Mouse (Mus musculus): ENCODE results near the gene Spa17. TPM values are rescaled to one million over a fixed set of nuclear protein-coding genes. Genes with fewer than 3 reads are reported as not detected.

Spa17 gene
- total and polyA plus RNA-seq, 2 experiments: 0.13 to 0.55 TPM

- Histone ChIP-seq H3K27ac (replicated peaks; ENCODE audit: insufficient read depth, low read depth, low read length) (no peak overlapping the region), H3K27me3 (ENCODE audit: control insufficient read depth, insufficient read depth, low read length) (no peaks in the 10 kb centered on the region), H3K4me1 (ENCODE audit: control insufficient read depth, insufficient read depth, low read length) (no peaks in the 10 kb centered on the region), H3K36me3 (ENCODE audit: control insufficient read depth, insufficient read depth, low read length) (no peaks in the 10 kb centered on the region), H3K9ac (ENCODE audit: low read depth, low read length) (no peak overlapping the region), H3K4me3 (ENCODE audit: insufficient read depth, low read depth, low read length) (no peak overlapping the region), H3K79me2 (ENCODE audit: control insufficient read depth, insufficient read depth, low read length) (no peaks in the 10 kb centered on the region)
- DNase-seq (ENCODE audit: extremely low read depth, low read depth, low spot score): no peak
- WGBS: 98% methylated on average over 2 of the region's 2 CpGs
- no peak for TF ChIP-seq CTCF (IDR thresholded peaks at IDR 0.05; ENCODE audit: low read depth, low read length)
- TF ChIP-seq POLR2A (IDR thresholded peaks at IDR 0.05; ENCODE audit: extremely low read depth, insufficient read depth, low read length): no peak
These were observed 12.8 kb downstream of the Spa17 start for GRCm38 (mm10) chr9:37600538-37601205.

DNA sequence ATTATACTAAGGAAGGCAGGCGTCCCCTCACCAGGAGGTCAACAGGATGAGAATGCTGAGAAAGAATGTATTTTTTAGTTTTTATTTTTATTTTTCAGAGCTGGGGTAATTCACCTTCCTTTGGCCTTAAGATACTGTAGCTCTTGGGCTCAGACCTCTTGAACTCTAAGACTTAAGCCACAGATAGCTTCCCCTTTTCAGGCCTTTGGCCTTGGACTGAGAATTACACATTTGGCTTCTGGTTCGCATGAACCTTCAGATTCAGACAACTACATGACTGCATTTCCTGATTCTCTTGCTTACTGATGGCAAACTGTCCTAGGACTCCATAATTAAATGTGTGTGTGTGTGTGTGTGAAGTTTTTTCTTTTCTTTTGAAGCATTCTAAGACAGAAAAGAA, 14.9 kb downstream of the Spa17 start:
- no peak for DNase-seq (ENCODE audit: extremely low read depth, low read depth, low spot score)
- 94% methylated on average over 2 of the region's 2 CpGs for WGBS
- TF ChIP-seq CTCF (IDR thresholded peaks at IDR 0.05; ENCODE audit: low read depth, low read length): no peak
- TF ChIP-seq POLR2A (IDR thresholded peaks at IDR 0.05; ENCODE audit: extremely low read depth, insufficient read depth, low read length): no peak
- no peak overlapping the region for H3K4me3 ChIP-seq (ENCODE audit: insufficient read depth, low read depth, low read length)
- H3K36me3 ChIP-seq (ENCODE audit: control insufficient read depth, insufficient read depth, low read length): no peaks in the 10 kb centered on the region
- no peak overlapping the region for H3K27ac ChIP-seq (replicated peaks; ENCODE audit: insufficient read depth, low read depth, low read length)
- H3K27me3 ChIP-seq (ENCODE audit: control insufficient read depth, insufficient read depth, low read length): no peaks in the 10 kb centered on the region
- no peaks in the 10 kb centered on the region for H3K79me2 ChIP-seq (ENCODE audit: control insufficient read depth, insufficient read depth, low read length)
- no peaks in the 10 kb centered on the region for H3K4me1 ChIP-seq (ENCODE audit: control insufficient read depth, insufficient read depth, low read length)
- no peak overlapping the region for H3K9ac ChIP-seq (ENCODE audit: low read depth, low read length)

GRCm38 (mm10) chr9:37595570-37595969, 18.0 kb downstream of the Spa17 start:
- H3K79me2 ChIP-seq (ENCODE audit: control insufficient read depth, insufficient read depth, low read length): no peaks in the 10 kb centered on the region
- no peaks in the 10 kb centered on the region for H3K4me1 ChIP-seq (ENCODE audit: control insufficient read depth, insufficient read depth, low read length)
- H3K36me3 ChIP-seq (ENCODE audit: control insufficient read depth, insufficient read depth, low read length): no peaks in the 10 kb centered on the region
- 74% methylated on average over 1 of the region's 1 CpGs for WGBS
- TF ChIP-seq CTCF (IDR thresholded peaks at IDR 0.05; ENCODE audit: low read depth, low read length): no peak
- TF ChIP-seq POLR2A (IDR thresholded peaks at IDR 0.05; ENCODE audit: extremely low read depth, insufficient read depth, low read length): no peak
- no peaks in the 10 kb centered on the region for H3K27me3 ChIP-seq (ENCODE audit: control insufficient read depth, insufficient read depth, low read length)
- H3K9ac ChIP-seq (ENCODE audit: low read depth, low read length): no peak overlapping the region
- no peak overlapping the region for H3K4me3 ChIP-seq (ENCODE audit: insufficient read depth, low read depth, low read length)
- no peak overlapping the region for H3K27ac ChIP-seq (replicated peaks; ENCODE audit: insufficient read depth, low read depth, low read length)
- DNase-seq (ENCODE audit: extremely low read depth, low read depth, low spot score): no peak

GRCm38 (mm10) chr9:37593690-37594089, 19.8 kb downstream of the Spa17 start:
- H3K4me1 ChIP-seq (ENCODE audit: control insufficient read depth, insufficient read depth, low read length): no peaks in the 10 kb centered on the region
- H3K27me3 ChIP-seq (ENCODE audit: control insufficient read depth, insufficient read depth, low read length): no peaks in the 10 kb centered on the region
- H3K9ac ChIP-seq (ENCODE audit: low read depth, low read length): no peak overlapping the region
- no peak for DNase-seq (ENCODE audit: extremely low read depth, low read depth, low spot score)
- no peaks in the 10 kb centered on the region for H3K36me3 ChIP-seq (ENCODE audit: control insufficient read depth, insufficient read depth, low read length)
- no peaks in the 10 kb centered on the region for H3K79me2 ChIP-seq (ENCODE audit: control insufficient read depth, insufficient read depth, low read length)
- H3K27ac ChIP-seq (replicated peaks; ENCODE audit: insufficient read depth, low read depth, low read length): no peak overlapping the region
- 95% methylated on average over 3 of the region's 3 CpGs for WGBS
- no peak overlapping the region for H3K4me3 ChIP-seq (ENCODE audit: insufficient read depth, low read depth, low read length)
- no peak for TF ChIP-seq CTCF (IDR thresholded peaks at IDR 0.05; ENCODE audit: low read depth, low read length)
- no peak for TF ChIP-seq POLR2A (IDR thresholded peaks at IDR 0.05; ENCODE audit: extremely low read depth, insufficient read depth, low read length)

- no peak overlapping the region for H3K9ac ChIP-seq (ENCODE audit: low read depth, low read length)
- no peaks in the 10 kb centered on the region for H3K36me3 ChIP-seq (ENCODE audit: control insufficient read depth, insufficient read depth, low read length)
- no peaks in the 10 kb centered on the region for H3K79me2 ChIP-seq (ENCODE audit: control insufficient read depth, insufficient read depth, low read length)
- WGBS: 67% methylated on average over 6 of the region's 6 CpGs
- H3K4me3 ChIP-seq (ENCODE audit: insufficient read depth, low read depth, low read length): no peak overlapping the region
- no peak for DNase-seq (ENCODE audit: extremely low read depth, low read depth, low spot score)
- no peak for TF ChIP-seq POLR2A (IDR thresholded peaks at IDR 0.05; ENCODE audit: extremely low read depth, insufficient read depth, low read length)
- no peak for TF ChIP-seq CTCF (IDR thresholded peaks at IDR 0.05; ENCODE audit: low read depth, low read length)
- no peaks in the 10 kb centered on the region for H3K27me3 ChIP-seq (ENCODE audit: control insufficient read depth, insufficient read depth, low read length)
- H3K4me1 ChIP-seq (ENCODE audit: control insufficient read depth, insufficient read depth, low read length): no peaks in the 10 kb centered on the region
- no peak overlapping the region for H3K27ac ChIP-seq (replicated peaks; ENCODE audit: insufficient read depth, low read depth, low read length)
These were observed 20.9 kb downstream of the Spa17 start for GRCm38 (mm10) chr9:37592633-37593032.

- H3K4me1 ChIP-seq (ENCODE audit: control insufficient read depth, insufficient read depth, low read length): no peaks in the 10 kb centered on the region
- H3K27me3 ChIP-seq (ENCODE audit: control insufficient read depth, insufficient read depth, low read length): no peaks in the 10 kb centered on the region
- H3K36me3 ChIP-seq (ENCODE audit: control insufficient read depth, insufficient read depth, low read length): no peaks in the 10 kb centered on the region
- 74% methylated on average over 2 of the region's 2 CpGs for WGBS
- no peak for DNase-seq (ENCODE audit: extremely low read depth, low read depth, low spot score)
- no peak overlapping the region for H3K27ac ChIP-seq (replicated peaks; ENCODE audit: insufficient read depth, low read depth, low read length)
- TF ChIP-seq CTCF (IDR thresholded peaks at IDR 0.05; ENCODE audit: low read depth, low read length): no peak
- no peak for TF ChIP-seq POLR2A (IDR thresholded peaks at IDR 0.05; ENCODE audit: extremely low read depth, insufficient read depth, low read length)
- no peaks in the 10 kb centered on the region for H3K79me2 ChIP-seq (ENCODE audit: control insufficient read depth, insufficient read depth, low read length)
- H3K4me3 ChIP-seq (ENCODE audit: insufficient read depth, low read depth, low read length): no peak overlapping the region
- H3K9ac ChIP-seq (ENCODE audit: low read depth, low read length): no peak overlapping the region
These were observed 21.5 kb downstream of the Spa17 start for GRCm38 (mm10) chr9:37592025-37592424.

All from liver, adult 2 months (tissue).